Mouse (Mus musculus) CD4-positive naive resting alpha-beta T cell, adult 76 days (primary cell): ENCODE results near the gene Phactr1. TPM values are rescaled to one million over a fixed set of nuclear protein-coding genes. Genes with fewer than 3 reads are reported as not detected.

ENCODE experiments used
- total RNA-seq: library from RNA; stranded (reverse); gene quantifications from one replicate; pipeline ENCODE4 v1.2.4, GENCODE M21; 2023

Phactr1 gene
- not detected for total RNA-seq

GRCm38 (mm10) chr13:42680391-42680994 is at the start of gene Phactr1:
TSS of gene Phactr1 (plus strand) at chr13:42680623.

GRCm38 (mm10) chr13:43171020-43171710 is 490.7 kb downstream of the Phactr1 start, which contains the start of gene Tbc1d7:
TSS of gene Tbc1d7 (minus strand) at chr13:43171501.

